Mouse (Mus musculus) liver, embryonic 12.5 days (tissue): ENCODE results near the gene Spop. TPM values are rescaled to one million over a fixed set of nuclear protein-coding genes. Genes with fewer than 3 reads are reported as not detected.

Experiments
- ATAC-seq: fragments of 200-750 bp; cut with Nextera tagmentation; 2 replicates; pipeline ENCODE4 v1.8.0; 2017; ENCODE audit warnings: moderate number of reproducible peaks, mild to moderate bottlenecking, moderate library complexity
- H3K27ac ChIP-seq: fragments of 300-500 bp; sonication (generic); 2 replicates; pipeline ENCODE4 v1.5.1; 2016; ENCODE audit warnings: mild to moderate bottlenecking
- H3K27me3 ChIP-seq: fragments of 300-500 bp; sonication (generic); replicated peaks from 2 replicates; pipeline ENCODE4 v1.6.1; 2016; ENCODE audit warnings: mild to moderate bottlenecking, moderate library complexity
- H3K36me3 ChIP-seq: fragments of 300-500 bp; sonication (generic); 2 replicates; pipeline ENCODE4 v1.6.1; 2016; ENCODE audit warnings: mild to moderate bottlenecking, moderate library complexity
- H3K4me1 ChIP-seq: fragments of 300-500 bp; sonication (generic); 2 replicates; pipeline ENCODE4 v1.6.1; 2016
- H3K4me2 ChIP-seq: fragments of 300-500 bp; sonication (generic); 2 replicates; pipeline ENCODE4 v1.6.1; 2016; ENCODE audit warnings: mild to moderate bottlenecking, moderate library complexity
- H3K4me3 ChIP-seq: fragments of 300-500 bp; sonication (generic); 2 replicates; pipeline ENCODE4 v1.5.1; 2016; ENCODE audit warnings: mild to moderate bottlenecking, moderate library complexity
- H3K9ac ChIP-seq: fragments of 300-500 bp; sonication (generic); 2 replicates; pipeline ENCODE4 v1.6.1; 2016; ENCODE audit warnings: mild to moderate bottlenecking, moderate library complexity
- H3K9me3 ChIP-seq: fragments of 300-500 bp; sonication (generic); replicated peaks from 2 replicates; pipeline ENCODE4 v1.6.1; 2016; ENCODE audit warnings: mild to moderate bottlenecking, moderate library complexity
- WGBS: fragments of 180-500 bp; shearing (Covaris S2); methylation state at CpG from one replicate; pipeline ENCODE4 v1.1.7; 2016; ENCODE audit not compliant: insufficient replicate concordance; 5-methylcytosine and 5-hydroxymethylcytosine counted together
- polyA plus RNA-seq: library from polyadenylated mRNA; unstranded; fragments of >200 nt; fragmentation: Nextera tagmentation; extraction: Ambion mirVana; gene quantifications from 2 replicates; pipeline ENCODE4 v1.2.1, GENCODE M21; 2016

Spop gene
- polyA plus RNA-seq, 1 experiment from 2014 or later, result 90.8 TPM

GRCm38 (mm10) chr11:95446580-95447305, 32.9 kb downstream of the Spop start:
- H3K4me1 ChIP-seq, result 0 out of 2 replicates have a peak, but pooled peaks cover 8% of the 10 kb centered on the region
- peaks cover 22% of the 10 kb centered on the region for H3K36me3 ChIP-seq
- H3K4me3 ChIP-seq, result no peak overlapping the region
- no peaks in the 10 kb centered on the region for H3K9me3 ChIP-seq
- H3K9ac ChIP-seq, result no peak overlapping the region
- H3K4me2 ChIP-seq, result no peak overlapping the region
- no peak overlapping the region for H3K27ac ChIP-seq
- H3K27me3 ChIP-seq, result no peaks in the 10 kb centered on the region
- 90% methylated on average over 6 of the region's 6 CpGs for WGBS
- ATAC-seq, result no peak

- Histone ChIP-seq H3K4me2 (no peak overlapping the region), H3K9ac (no peak overlapping the region), H3K4me1 (0 out of 2 replicates have a peak, but pooled peaks cover 8% of the 10 kb centered on the region), H3K36me3 (peaks cover 22% of the 10 kb centered on the region), H3K4me3 (no peak overlapping the region), H3K27ac (no peak overlapping the region), H3K27me3 (no peaks in the 10 kb centered on the region), H3K9me3 (no peaks in the 10 kb centered on the region)
- no peak for ATAC-seq
- 74% methylated on average over 3 of the region's 3 CpGs for WGBS
Measured at GRCm38 (mm10) chr11:95448346-95448745, 34.5 kb downstream of the Spop start.

- H3K4me2 ChIP-seq, result no peak overlapping the region; the same call in 1 of the 2 replicates
- H3K9ac ChIP-seq, result no peak overlapping the region
- H3K4me1 ChIP-seq, result peaks cover 8% of the 10 kb centered on the region; the same call in 1 of the 2 replicates
- peaks cover 13% of the 10 kb centered on the region for H3K36me3 ChIP-seq
- no peak overlapping the region for H3K27ac ChIP-seq
- ATAC-seq, result no peak
- WGBS, result 46% methylated on average over 8 of the region's 8 CpGs
- H3K4me3 ChIP-seq, result no peak overlapping the region
- no peaks in the 10 kb centered on the region for H3K9me3 ChIP-seq
- H3K27me3 ChIP-seq, result no peaks in the 10 kb centered on the region
Measured at GRCm38 (mm10) chr11:95455331-95455730, 41.5 kb downstream of the Spop start.

- Histone ChIP-seq H3K27ac (no peak overlapping the region), H3K4me3 (no peak overlapping the region), H3K9me3 (no peaks in the 10 kb centered on the region), H3K4me2 (no peak overlapping the region), H3K9ac (no peak overlapping the region), H3K27me3 (no peaks in the 10 kb centered on the region), H3K36me3 (peaks cover 2% of the 10 kb centered on the region; the same call in 1 of the 2 replicates), H3K4me1 (no peaks in the 10 kb centered on the region)
- no peak for ATAC-seq
- 71% methylated on average over 2 of the region's 2 CpGs for WGBS
Measured at GRCm38 (mm10) chr11:95460872-95461271, 47.0 kb downstream of the Spop start.

- no peak overlapping the region for H3K27ac ChIP-seq
- no peak overlapping the region for H3K4me2 ChIP-seq
- H3K9me3 ChIP-seq, result no peaks in the 10 kb centered on the region
- 82% methylated on average over 3 of the region's 3 CpGs for WGBS
- H3K36me3 ChIP-seq, result peaks cover 6% of the 10 kb centered on the region
- no peak overlapping the region for H3K9ac ChIP-seq
- H3K27me3 ChIP-seq, result no peaks in the 10 kb centered on the region
- no peak for ATAC-seq
- no peak overlapping the region for H3K4me3 ChIP-seq
- no peaks in the 10 kb centered on the region for H3K4me1 ChIP-seq
Measured at GRCm38 (mm10) chr11:95462168-95462567, 48.3 kb downstream of the Spop start.

- H3K36me3 ChIP-seq, result peaks cover 26% of the 10 kb centered on the region
- H3K9ac ChIP-seq, result no peak overlapping the region
- H3K4me2 ChIP-seq, result no peak overlapping the region
- H3K27ac ChIP-seq, result no peak overlapping the region
- ATAC-seq, result no peak
- no peaks in the 10 kb centered on the region for H3K9me3 ChIP-seq
- H3K27me3 ChIP-seq, result no peaks in the 10 kb centered on the region
- no peaks in the 10 kb centered on the region for H3K4me1 ChIP-seq
- 71% methylated on average over 1 of the region's 1 CpGs for WGBS
- H3K4me3 ChIP-seq, result no peak overlapping the region
Measured at GRCm38 (mm10) chr11:95467731-95468130, 53.9 kb downstream of the Spop start.

GRCm38 (mm10) chr11:95472942-95473341, 59.1 kb downstream of the Spop start:
- no peaks in the 10 kb centered on the region for H3K4me1 ChIP-seq
- peaks cover 70% of the 10 kb centered on the region for H3K36me3 ChIP-seq
- H3K9me3 ChIP-seq, result no peaks in the 10 kb centered on the region
- WGBS, result 89% methylated on average over 2 of the region's 2 CpGs
- H3K4me3 ChIP-seq, result no peak overlapping the region
- H3K4me2 ChIP-seq, result no peak overlapping the region
- no peak for ATAC-seq
- H3K27ac ChIP-seq, result no peak overlapping the region
- H3K9ac ChIP-seq, result no peak overlapping the region
- H3K27me3 ChIP-seq, result no peaks in the 10 kb centered on the region

GRCm38 (mm10) chr11:95473456-95473855, 59.6 kb downstream of the Spop start:
- H3K4me2 ChIP-seq, result no peak overlapping the region
- peaks cover 73% of the 10 kb centered on the region for H3K36me3 ChIP-seq
- no peaks in the 10 kb centered on the region for H3K4me1 ChIP-seq
- no peaks in the 10 kb centered on the region for H3K27me3 ChIP-seq
- ATAC-seq, result no peak
- no peak overlapping the region for H3K9ac ChIP-seq
- no peaks in the 10 kb centered on the region for H3K9me3 ChIP-seq
- no peak overlapping the region for H3K4me3 ChIP-seq
- no peak overlapping the region for H3K27ac ChIP-seq
- 83% methylated on average over 1 of the region's 1 CpGs for whole genome bisulfite sequencing

- Histone ChIP-seq H3K36me3 (peaks cover 84% of the 10 kb centered on the region), H3K4me2 (no peak overlapping the region), H3K9me3 (no peaks in the 10 kb centered on the region), H3K4me1 (no peaks in the 10 kb centered on the region), H3K4me3 (no peak overlapping the region), H3K27ac (no peak overlapping the region), H3K9ac (no peak overlapping the region), H3K27me3 (no peaks in the 10 kb centered on the region)
- WGBS, result 80% methylated on average over 7 of the region's 7 CpGs
- ATAC-seq, result no peak
Measured at GRCm38 (mm10) chr11:95476323-95476722, 62.4 kb downstream of the Spop start.

GRCm38 (mm10) chr11:95479458-95479857, 65.6 kb downstream of the Spop start:
- Histone ChIP-seq H3K36me3 (peaks cover 78% of the 10 kb centered on the region), H3K9ac (no peak overlapping the region), H3K4me3 (no peak overlapping the region), H3K4me1 (no peaks in the 10 kb centered on the region), H3K27me3 (no peaks in the 10 kb centered on the region), H3K4me2 (no peak overlapping the region), H3K9me3 (no peaks in the 10 kb centered on the region), H3K27ac (no peak overlapping the region)
- 75% methylated on average over 4 of the region's 4 CpGs for WGBS
- no peak for ATAC-seq

- peaks cover 78% of the 10 kb centered on the region for H3K36me3 ChIP-seq
- 81% methylated on average over 4 of the region's 4 CpGs for WGBS
- no peak overlapping the region for H3K27ac ChIP-seq
- no peaks in the 10 kb centered on the region for H3K4me1 ChIP-seq
- no peaks in the 10 kb centered on the region for H3K27me3 ChIP-seq
- no peak overlapping the region for H3K9ac ChIP-seq
- no peak overlapping the region for H3K4me2 ChIP-seq
- H3K9me3 ChIP-seq, result no peaks in the 10 kb centered on the region
- no peak overlapping the region for H3K4me3 ChIP-seq
- ATAC-seq, result no peak
Measured at GRCm38 (mm10) chr11:95480662-95481061, 66.8 kb downstream of the Spop start.

GRCm38 (mm10) chr11:95485634-95486033, 71.8 kb downstream of the Spop start:
- Histone ChIP-seq H3K27ac (no peak overlapping the region), H3K27me3 (no peaks in the 10 kb centered on the region), H3K9me3 (no peaks in the 10 kb centered on the region), H3K4me3 (no peak overlapping the region), H3K36me3 (peaks cover 82% of the 10 kb centered on the region), H3K4me1 (no peaks in the 10 kb centered on the region), H3K4me2 (no peak overlapping the region), H3K9ac (no peak overlapping the region)
- no peak for ATAC-seq
- 92% methylated on average over 18 of the region's 18 CpGs for WGBS

- Histone ChIP-seq H3K27me3 (no peaks in the 10 kb centered on the region), H3K9me3 (no peaks in the 10 kb centered on the region), H3K9ac (no peak overlapping the region), H3K4me2 (no peak overlapping the region), H3K36me3 (peaks cover 95% of the 10 kb centered on the region), H3K27ac (no peak overlapping the region), H3K4me1 (no peaks in the 10 kb centered on the region), H3K4me3 (no peak overlapping the region)
- WGBS, result 84% methylated on average over 2 of the region's 2 CpGs
- no peak for ATAC-seq
Measured at GRCm38 (mm10) chr11:95487237-95487636, 73.4 kb downstream of the Spop start.
